Mouse (Mus musculus) lung, postnatal 36 days (tissue): ENCODE measurements around the gene Fntb.
"Not testable (repeated sequence)": the region's sequence is repeated elsewhere in the genome, so short reads cannot be mapped to it uniquely, and the experiment has no call there.

Experiments
- DNase-seq: peaks from one replicate; pipeline ENCODE4 v3.0.0; 2022; ENCODE audit warnings: mixed read lengths

The Fntb gene

DNA sequence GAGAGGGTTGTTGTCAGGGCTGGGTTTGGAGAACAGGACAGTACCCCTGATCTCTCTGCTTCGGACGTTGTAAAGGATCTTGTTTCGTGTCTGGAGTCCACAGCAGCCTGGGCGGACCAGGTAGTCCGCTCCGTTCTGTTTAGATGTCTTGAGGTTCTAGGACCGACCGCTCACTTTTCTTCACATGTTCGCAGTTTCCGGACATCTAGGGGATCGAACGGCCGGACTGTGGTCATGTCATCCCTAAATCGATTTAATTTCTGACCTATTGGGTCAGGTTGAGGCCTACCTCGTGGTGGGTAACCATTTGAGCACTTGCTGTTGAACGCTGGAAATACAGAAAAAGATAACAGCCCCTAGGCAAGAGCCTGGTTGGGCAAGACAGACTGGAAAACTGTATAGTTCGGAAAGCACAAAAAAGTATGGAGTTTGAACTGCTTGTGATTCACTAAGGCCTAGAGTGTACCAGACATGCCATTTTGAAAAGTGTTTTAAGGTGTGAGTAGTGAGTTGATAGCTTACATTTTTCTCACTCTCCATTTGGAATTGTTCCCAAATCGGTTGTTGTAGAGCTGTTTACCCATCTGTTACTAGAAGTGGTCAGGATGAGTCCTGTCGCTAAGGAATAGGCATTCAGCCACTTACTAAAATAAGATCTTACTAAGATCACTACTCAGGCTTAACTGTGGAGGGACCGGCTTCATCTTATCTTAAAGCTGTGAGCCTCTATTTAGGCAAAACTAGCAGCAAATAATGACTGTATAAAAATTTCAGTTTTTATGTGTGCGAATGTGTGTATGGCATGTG is 72.7 kb downstream of the Fntb start:
- no peak for DNase-seq

DNA sequence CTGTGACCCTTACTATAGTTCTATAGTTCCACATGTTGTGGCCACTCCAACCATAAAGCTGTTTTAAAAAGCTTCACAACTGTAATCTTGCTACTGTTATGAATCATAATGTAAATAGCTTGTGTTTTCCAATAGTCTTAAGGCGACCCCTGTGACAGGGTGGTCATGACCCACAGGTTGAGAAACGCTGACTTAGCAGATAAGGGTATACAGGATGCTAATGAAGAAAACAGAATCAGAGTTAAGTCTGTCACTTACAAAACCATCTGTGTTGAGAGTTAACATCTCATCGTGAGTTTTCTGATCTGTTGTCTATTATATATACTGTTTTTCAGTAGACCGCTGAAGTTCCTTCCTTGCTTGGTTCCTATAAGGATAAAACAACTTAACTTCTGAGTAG is 73.9 kb downstream of the Fntb start:
- DNase-seq = no peak

DNA sequence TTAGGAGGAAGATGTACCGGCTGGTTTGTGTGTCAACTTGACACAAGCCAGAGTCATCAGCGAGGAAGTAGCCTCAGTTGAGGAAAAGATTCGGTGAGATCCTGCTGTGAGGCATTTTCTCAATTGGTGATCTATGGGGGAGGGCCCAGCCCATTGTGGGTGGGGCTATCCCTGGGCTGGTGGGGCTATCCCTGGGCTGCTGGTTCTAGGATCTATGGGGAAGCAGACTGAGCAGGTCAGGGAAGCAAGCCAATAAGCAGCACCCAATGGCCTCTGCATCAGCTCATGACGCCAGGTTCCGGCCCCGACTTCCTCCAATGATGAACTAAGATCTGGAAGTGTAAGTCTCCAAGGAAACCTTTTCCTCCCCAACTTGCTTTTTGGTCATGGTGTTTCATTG is 74.7 kb downstream of the Fntb start:
- DNase-seq = no peak

DNA sequence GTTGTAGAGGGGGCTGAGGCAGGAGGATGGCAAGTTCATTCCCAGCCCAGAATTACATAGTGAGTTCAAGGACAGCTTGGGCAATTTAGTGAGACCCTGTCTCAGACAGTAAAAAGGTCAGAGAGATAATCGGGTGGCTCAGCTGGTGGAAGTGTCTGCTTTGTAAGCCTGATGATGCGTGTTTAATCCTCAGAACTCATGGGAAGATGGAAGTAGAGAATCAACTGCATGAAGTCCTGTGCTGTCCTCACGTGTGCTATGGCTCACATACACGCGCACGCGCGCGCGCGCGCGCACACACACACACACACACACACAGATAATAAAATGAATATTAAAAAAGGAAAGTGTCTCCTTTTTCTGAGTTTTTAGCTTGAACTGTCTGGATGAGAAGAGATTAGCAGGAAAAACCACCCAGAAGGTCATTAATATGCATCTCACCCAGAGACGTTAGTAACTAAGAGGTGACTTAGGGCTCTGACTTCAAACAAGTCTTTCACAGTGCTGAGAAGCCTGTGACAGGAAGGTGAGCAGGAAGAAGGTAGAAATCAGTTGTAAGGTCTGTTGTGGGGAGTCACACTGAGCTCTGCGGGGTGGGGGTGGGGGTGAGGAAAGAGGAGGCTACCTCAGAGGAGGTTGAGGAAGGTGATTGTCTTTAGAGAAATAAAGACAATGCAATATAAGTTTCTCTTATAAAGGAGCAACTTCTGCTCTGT is 79.1 kb downstream of the Fntb start:
- no peak for DNase-seq

DNA sequence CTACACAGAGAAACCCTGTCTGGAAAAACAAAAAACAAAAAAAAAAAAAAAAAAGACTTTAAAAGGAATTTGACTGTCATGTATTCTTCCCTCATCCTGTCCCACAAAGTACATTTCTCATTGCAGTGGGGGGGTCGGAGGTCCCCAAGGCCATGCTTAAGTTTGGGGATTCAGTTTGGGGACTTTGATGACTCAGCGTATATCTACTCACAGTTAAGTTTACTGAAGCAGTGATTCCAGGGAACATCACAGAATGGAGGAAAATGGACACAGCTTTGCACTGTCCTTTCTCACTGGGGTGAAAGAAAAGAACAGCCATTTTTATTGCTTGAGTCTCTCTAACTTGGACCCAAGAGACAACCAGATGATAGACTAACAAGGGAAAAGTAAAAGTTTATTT is 87.0 kb downstream of the Fntb start:
- DNase-seq = no peak

DNA sequence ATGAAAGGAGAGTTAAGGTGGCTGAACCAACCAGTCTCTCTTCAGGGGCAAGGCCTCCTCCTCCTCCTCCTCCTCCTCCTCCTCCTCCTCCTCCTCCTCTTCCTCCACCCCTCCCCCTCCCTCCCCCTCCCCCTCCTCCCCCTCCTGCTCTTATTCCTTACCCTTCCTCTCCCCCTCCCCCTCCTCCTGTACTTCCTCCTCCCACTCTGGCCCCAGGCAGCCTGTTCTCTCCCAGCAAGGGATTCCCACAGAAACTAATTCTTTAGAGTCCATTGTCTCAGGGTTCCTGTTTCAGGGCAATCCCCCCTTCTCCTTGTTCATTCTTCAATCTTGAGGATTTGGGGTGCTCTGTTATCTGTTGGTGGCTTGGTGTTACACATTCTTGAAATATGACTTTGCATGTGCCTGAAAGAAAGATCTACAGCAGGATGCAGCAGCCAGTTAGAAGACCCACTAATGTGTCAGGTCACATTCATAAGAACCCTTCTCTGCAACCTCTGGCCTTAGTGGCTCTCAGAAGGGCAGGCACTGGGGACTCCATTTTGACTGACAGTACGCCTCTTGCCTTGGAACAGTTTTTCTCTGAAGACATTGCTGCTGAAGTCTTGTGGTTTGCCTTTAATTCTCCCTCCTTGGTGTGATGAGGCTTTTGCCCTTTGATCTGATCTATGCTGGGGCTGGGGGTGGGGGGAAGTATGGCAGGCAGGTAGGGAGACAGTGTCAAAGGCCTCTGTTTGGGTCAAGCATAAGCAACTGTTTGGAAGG is 88.2 kb downstream of the Fntb start:
- no peak for DNase-seq

DNA sequence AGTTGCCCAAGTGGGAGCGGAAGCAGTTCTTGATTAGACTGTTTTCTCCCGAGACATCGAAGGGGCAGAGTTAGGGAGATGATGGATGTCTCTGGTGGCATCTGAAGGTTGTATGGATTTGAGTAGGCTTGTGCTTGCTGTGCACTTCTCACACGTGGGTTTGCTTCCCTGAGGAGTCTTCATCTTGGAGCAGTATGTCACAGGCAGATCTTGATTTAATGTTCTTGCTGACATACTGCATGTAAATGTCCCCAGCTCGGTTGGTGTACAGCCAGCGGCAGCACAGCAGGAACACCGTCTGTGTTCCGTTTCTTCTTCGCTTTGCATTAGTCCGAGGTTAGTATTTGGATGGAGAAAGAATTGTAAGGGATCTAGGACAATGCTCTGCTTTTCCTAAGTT is 91.7 kb downstream of the Fntb start:
- no peak for DNase-seq

DNA sequence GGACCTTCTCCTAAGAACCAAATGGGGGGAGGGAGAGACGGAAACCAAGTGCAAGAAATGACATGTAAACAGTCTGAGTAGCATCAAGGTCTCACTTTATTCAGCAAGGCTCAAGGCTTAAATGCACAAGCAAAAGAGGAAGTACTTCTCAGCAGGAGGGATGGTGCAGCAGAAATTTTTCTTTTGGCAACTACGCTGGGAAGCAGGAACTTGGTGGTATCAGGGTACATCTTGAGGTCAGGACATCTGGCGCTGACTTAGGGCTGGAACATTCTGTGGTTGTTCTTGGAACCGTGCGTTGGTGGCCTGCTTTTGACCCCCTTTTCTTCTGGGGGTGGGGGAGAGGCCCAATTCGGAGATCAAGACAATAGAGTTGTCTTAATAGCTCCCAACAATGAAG is 93.4 kb downstream of the Fntb start:
- DNase-seq = not testable (repeated sequence)

DNA sequence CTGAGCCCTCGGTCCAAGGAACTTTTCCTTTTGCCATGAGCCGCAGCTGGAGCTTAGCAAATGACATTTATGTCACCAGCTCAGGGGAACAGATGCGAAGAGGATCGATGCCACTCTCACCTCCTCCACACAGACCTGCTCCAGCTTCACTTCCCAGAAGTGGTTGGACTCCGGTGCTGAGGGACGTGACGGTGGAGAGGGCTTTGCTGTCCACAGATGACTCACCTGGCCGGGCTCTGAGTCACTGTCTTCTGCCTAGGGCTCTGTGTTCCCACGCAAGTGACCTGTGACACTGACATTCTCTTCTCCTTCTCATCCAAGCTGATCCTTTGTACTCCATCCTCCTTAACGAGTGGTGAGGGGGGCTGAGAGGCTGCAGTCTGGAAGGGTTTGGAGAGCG is 98.3 kb downstream of the Fntb start:
- DNase-seq = no peak

DNA sequence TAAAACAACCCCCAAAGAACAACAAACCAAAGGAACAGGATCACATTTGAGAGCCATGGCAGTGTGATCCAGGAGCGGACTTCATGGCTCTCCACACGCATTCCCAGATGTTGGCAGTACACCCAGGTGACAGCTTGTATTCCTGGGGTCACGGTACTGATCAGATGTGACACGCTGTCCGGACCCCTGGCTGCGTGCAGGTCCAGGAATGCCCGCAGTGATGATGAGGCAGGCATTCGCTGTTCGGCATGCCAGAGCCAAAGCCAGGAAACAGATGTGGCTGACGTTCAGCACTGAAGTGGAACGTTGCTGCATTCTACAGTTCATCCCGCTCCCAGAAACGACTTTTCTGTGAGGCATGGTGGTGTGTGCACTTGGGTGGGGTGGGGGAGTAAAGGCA is 99.9 kb downstream of the Fntb start:
- no peak for DNase-seq

DNA sequence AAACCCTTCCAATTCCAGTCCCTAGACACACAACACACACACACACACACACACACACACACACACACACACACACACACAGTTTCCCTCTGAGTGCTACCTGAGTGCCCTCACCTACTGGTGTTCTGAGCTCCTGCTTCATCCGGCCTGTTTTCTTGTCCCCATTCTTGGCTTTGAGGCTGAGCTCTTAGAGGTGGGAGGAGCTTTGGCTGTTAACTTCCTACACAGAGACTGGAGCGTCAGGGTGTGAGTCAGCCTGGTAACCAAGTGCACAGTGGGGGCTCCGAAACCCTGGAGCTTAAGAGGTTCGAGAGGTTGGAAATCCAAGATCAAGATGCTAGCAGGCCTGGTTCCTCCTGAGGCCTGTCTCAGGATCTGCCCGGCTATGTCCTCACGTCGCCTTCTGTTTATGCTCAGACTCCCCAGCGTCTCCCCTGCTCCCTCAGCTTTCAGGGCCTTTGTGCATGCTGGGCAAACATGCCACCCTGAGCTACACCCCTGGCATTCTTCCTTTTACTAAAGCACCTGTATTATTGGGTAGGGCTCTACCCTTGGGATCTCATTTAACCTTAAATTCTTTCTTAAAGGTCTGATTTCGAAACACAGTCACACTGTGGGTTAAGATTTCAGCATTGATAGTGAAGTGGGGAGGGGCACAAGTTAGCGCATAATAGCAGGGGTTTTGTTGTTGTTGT is 102.3 kb downstream of the Fntb start:
- DNase-seq = peak; percentile 73

DNA sequence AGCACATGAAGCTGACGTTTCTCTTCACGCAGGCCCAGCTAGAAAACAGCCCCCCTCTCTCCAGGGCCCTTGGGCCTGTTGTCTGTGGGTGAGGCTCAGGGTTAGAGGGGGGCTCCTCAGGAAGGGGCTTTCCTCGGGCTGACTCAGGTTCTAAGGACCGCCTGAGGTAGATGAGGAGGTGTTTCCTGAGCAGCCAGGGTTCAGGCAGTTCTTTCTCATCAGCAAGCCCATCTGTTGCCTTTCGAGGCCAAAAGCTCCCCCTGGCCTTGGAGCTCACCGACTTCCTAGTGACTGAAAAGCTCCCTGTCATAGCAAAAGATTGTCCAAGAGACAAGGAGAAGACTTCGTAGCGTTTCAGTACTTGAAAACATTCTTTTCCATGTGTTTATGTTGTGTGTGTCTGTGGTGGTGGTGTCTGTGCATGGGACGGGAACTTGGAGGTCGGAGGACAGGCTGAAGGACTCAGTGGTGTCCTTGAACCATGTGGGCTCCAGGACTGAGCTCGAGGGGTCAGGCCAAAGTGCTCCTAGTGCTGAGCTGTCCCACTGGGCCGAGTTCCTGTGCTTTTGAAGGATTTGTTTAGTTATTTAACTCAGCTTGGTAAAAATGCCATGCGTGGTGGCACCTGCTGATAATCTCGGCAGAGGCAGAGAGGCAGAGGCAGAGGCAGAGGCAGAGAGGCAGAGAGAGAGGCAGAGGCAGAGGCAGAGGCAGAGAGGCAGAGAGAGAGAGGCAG is 103.2 kb downstream of the Fntb start:
- no peak for DNase-seq

DNA sequence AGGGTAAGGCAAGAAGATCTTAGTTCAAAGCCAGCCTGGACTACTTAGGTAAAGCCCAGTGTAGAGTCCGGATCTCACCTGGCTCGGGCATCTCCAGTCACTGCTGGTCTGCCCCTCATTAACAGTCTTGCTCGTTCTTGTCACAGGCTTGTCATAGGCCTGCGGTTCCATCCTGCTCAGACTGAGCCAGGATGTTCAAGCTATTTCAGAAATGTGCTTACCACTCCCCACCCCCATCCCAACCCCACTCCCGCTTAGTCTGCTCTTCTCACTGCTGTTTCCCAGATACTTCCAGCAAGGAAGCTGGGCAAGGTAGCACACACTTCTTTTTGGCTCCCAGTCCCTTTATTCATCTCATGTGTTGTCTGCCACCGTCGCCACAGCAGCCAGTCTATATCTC is 104.2 kb downstream of the Fntb start:
- DNase-seq = no peak

DNA sequence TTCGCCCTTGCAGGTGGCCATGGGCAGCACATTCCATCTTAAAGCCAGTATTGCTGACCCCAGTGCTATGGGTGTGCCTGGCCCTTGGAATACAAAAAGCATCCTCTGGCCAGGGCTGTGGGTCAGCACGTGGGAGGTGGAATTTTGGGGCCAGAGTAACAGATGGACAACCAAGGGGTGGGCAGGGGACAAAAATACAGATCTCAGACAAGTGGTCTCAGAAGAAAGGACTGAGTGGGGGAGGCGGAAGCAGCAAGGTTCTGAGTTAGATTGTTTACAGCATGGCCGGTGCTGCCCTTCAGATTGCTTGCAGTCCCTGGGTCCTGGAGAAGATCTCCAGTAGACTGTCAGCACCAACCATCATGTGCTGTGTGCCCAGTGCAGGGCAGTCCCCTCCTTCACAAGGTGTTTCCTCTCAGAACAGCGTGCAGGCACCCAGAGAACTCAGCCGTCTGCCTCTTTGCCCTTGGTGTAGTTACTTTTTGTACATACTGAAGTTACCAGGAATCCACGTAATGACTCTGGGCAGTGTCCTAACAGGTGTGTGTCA is 107.5 kb downstream of the Fntb start:
- DNase-seq = no peak

DNA sequence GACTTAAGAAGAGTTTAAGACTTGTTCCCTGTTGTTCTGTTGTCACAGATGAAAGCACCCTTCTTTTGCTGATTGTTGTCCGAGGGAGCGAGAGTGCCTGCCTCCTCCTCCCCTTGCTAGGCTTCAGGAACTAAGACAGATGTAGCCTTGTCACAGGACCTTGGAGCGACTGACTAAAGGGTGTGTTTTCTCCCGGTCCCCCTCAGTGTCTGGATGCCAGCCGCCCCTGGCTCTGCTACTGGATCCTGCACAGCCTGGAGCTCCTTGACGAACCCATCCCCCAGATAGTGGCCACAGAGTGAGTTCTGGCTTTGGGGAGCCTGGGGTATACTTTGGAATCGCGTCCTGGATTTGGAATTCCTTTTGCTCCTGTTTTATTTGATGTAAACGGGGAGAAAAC is 109.4 kb downstream of the Fntb start:
- no peak for DNase-seq

DNA sequence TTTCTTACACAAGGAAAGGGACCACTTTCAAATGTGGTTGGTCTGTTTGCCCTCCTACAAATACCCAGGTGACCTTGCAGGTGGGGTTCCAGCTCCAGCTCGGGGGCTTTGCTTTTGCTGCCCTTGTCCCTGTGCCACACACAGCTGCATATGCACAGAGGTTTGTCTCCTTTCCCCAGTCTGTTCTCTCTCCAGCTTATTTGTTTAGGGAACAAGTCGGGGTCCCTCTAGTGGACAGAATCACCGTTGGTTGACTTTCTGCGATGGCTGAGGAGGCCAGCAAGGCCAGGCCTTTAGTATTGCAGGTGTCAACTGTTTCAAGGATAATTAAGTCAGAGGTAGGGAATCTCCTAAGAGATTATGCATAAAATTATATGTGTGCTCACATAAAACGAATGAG is 113.9 kb downstream of the Fntb start:
- peak; percentile 87 for DNase-seq

DNA sequence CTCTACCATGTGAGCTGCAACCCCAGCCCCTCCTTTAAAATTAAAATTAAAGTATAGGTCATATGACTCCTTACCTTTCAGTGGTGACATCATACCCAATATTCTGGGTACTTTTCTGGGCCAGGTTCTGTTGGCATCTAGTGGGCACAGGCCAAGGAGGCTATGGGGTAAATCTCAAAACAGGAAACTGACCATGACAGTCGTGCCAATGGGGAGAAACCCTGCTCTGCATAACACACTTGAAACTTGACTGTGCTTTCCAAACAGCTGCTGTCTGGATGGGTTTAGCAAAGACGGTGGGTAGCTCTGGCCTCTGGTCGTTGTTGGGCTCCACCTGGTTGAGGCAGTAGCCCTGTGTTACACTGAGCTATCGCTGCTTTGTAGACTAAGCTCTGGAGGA is 114.7 kb downstream of the Fntb start:
- no peak for DNase-seq

DNA sequence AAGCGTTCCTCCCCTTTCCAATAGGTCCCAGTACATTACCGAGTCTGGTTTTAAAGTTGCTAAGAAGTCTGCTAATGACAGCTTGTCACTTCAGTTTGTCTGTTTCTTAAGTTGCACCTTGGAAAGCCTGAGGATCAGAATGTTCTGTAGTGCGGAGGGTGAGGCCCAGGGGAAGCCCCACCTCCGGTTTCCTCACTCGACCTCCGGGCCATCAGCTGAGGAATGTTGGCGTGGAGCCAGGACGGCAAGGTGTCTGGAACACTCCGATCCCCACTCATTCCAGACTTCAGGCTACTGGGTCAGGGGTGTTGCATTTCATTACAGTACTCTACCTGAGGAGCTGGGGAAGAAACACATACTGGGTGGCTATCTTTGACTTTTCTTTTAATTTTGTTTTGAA is 118.4 kb downstream of the Fntb start:
- DNase-seq = peak; percentile 95

DNA sequence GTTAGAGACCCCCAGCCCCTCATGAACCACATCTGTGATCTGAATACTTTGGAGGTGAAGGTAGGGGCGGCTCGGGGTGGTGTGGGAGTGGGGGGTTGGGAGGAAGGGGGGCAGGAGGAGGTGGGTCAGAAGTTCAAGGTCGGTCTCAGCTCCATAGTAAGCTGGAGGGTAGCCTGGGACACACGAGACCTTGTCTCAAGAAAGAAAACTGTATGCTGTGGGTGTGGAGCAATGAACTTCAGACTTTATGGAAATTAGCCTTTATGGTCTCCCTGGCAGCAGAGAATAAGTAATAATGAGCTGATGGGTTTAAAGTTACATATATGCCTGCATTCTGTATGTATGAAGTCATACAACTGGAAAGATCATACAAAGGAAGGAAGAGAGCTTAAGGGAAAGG is 119.7 kb downstream of the Fntb start:
- no peak for DNase-seq

DNA sequence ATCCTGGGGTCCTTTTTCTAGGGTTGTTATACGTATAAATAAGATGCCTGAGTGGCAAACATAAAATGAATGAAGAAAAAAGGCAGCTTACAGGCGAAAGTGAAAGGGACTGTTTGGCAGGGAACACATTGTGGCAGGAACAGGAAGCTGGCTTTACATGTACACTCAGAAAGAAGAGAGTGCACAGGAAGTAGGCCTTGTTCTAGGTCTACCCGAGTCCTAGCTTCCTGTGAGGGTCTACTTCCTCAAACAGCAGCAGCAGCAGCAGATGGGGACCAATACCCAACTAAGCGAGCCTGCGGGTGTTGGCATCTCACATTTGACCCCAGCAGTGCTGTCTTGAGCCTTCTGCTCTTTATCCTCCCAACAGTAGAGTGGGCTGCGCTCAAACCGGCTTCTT is 121.4 kb downstream of the Fntb start:
- peak; percentile 15 for DNase-seq

DNA sequence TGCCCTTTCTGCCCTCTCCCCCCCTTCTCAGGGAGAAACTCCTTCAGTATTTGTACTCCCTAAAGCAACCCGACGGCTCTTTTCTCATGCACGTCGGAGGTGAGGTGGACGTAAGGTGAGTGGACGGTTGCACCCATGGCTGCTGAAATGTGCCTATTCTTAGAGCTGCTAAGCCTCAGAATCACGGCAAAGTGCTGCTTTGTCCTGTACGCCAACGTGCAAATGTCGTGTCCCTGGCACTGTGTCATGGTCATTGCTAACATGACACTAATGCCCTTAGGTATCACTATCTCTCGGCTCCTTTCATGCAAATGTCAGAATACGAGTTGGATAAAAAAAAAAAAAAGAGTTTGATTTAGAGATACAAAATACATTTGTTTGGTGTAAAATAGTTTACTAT is 122.6 kb downstream of the Fntb start:
- DNase-seq = no peak
